Mouse (Mus musculus) stomach, postnatal 0 days (tissue): Measurements from ENCODE around the gene Pdss2. TPM values are rescaled to one million over a fixed set of nuclear protein-coding genes. Genes with fewer than 3 reads are reported as not detected.

ENCODE experiments used
- ATAC-seq: fragments of 200-750 bp; cut with Nextera tagmentation; 2 replicates; pipeline ENCODE4 v1.8.0; 2017; ENCODE audit not compliant: low FRiP score, low TSS enrichment
- DNase-seq: peaks from one replicate; pipeline ENCODE4 v3.0.0-alpha.2; 2016; ENCODE audit warnings: low spot score
- H3K27ac ChIP-seq: fragments of 300-500 bp; sonication (generic); replicated peaks from 2 replicates; pipeline ENCODE4 v1.5.1; 2014; ENCODE audit warnings: mild to moderate bottlenecking, control low read depth
- H3K27me3 ChIP-seq: fragments of 300-500 bp; sonication (generic); 2 replicates; pipeline ENCODE4 v1.6.1; 2014; ENCODE audit warnings: low read length; ENCODE audit not compliant: control insufficient read depth, insufficient read depth
- H3K36me3 ChIP-seq: fragments of 300-500 bp; sonication (generic); 2 replicates; pipeline ENCODE4 v1.6.1; 2014; ENCODE audit warnings: low read length, mixed read lengths; ENCODE audit not compliant: control insufficient read depth, insufficient read depth
- H3K4me1 ChIP-seq: fragments of 300-500 bp; sonication (generic); replicated peaks from 2 replicates; pipeline ENCODE4 v1.6.1; 2014; ENCODE audit warnings: antibody characterized with exemption; ENCODE audit not compliant: control insufficient read depth, insufficient read depth
- H3K4me2 ChIP-seq: fragments of 300-500 bp; sonication (generic); replicated peaks from 2 replicates; pipeline ENCODE4 v1.6.1; 2014; ENCODE audit warnings: low read depth, mild to moderate bottlenecking, control low read depth, moderate library complexity
- H3K4me3 ChIP-seq: fragments of 300-500 bp; sonication (generic); 2 replicates; pipeline ENCODE4 v1.5.1; 2014; ENCODE audit warnings: low read depth, low read length, control low read depth
- H3K9ac ChIP-seq: fragments of 300-500 bp; sonication (generic); 2 replicates; pipeline ENCODE4 v1.6.1; 2014; ENCODE audit warnings: mild to moderate bottlenecking, low read length, control low read depth, mixed read lengths
- H3K9me3 ChIP-seq: fragments of 300-500 bp; sonication (generic); 2 replicates; pipeline ENCODE4 v1.6.1; 2016; ENCODE audit warnings: low read length; ENCODE audit not compliant: control insufficient read depth
- CTCF ChIP-seq: IDR thresholded peaks from 2 replicates; pipeline ENCODE4 v1.5.1; 2016; ENCODE audit warnings: antibody characterized with exemption, low read depth, mild to moderate bottlenecking, moderate library complexity
- EP300 ChIP-seq: optimal IDR thresholded peaks from 2 replicates; pipeline ENCODE3; 2016; ENCODE audit warnings: antibody characterized with exemption
- WGBS: fragments of 180-500 bp; shearing (Covaris S2); extraction: QIAGEN DNeasy Blood & Tissue Kit; methylation state at CpG from one replicate; pipeline ENCODE4 v1.1.7; 2014; 5-methylcytosine and 5-hydroxymethylcytosine counted together
- polyA plus RNA-seq: library from polyadenylated mRNA; unstranded; fragments of >200 nt; fragmentation: Nextera tagmentation; extraction: Ambion mirVana; gene quantifications from 2 replicates; pipeline ENCODE4 v1.2.1, GENCODE M21; 2015

Gene Pdss2
- polyA plus RNA-seq, 1 experiment from 2014 or later = 6.2 TPM

DNA sequence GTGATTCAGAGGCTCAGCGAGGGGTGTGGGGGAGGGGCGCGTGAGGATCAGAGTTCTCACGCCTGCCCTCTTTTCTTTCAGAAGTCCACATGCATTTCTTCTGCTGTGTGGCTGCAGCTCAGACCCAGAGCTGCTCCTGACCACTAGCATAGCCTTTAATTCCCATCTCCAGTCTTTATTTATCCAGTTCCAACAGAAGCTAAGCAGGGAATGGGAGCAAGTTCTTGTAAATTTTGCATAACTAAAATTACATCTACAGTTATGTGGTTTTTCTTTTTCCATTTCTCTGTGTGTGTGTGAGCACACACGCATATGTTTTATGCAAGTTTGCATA, 231.3 kb downstream of the Pdss2 start:
- TF ChIP-seq CTCF (no peak), EP300 (no peak)
- 20% methylated on average over 5 of the region's 5 CpGs for WGBS

DNA sequence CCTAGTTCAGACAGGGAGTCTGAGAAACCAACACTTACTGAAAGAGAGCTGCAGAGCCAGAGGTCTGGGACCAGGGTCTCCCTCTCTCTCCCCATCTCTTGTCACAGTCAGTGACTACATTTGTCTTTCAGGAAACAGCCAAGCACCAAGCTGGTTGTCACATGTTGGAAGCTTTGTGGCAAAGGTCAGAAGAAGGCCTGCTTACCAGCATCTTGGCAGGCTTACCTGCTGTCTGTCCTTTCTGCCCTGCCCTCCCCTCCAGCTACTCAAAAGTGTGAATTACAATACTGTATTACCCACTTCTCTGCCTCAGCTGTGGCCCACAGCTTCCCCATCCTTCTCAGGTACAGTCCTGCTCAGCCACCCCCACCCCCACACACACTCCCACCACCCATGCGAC, 232.9 kb downstream of the Pdss2 start:
- ATAC-seq = no peak
- no peak overlapping the region for H3K4me3 ChIP-seq
- H3K9me3 ChIP-seq = no peaks in the 10 kb centered on the region
- WGBS = 77% methylated on average over 1 of the region's 1 CpGs
- no peaks in the 10 kb centered on the region for H3K27me3 ChIP-seq
- no peak overlapping the region for H3K4me2 ChIP-seq
- no peaks in the 10 kb centered on the region for H3K36me3 ChIP-seq
- TF ChIP-seq CTCF (no peak), EP300 (no peak)
- H3K27ac ChIP-seq = no peak overlapping the region
- DNase-seq = no peak
- no peaks in the 10 kb centered on the region for H3K4me1 ChIP-seq
- H3K9ac ChIP-seq = no peak overlapping the region

More for the DNA sequence above, 231.3 kb downstream of the Pdss2 start:
- no peak overlapping the region for H3K9ac ChIP-seq
- H3K27ac ChIP-seq = no peak overlapping the region
- ATAC-seq (no peak), DNase-seq (no peak)
- no peaks in the 10 kb centered on the region for H3K36me3 ChIP-seq
- H3K4me1 ChIP-seq = no peaks in the 10 kb centered on the region
- peak overlapping the region; percentile 46 for H3K4me2 ChIP-seq
- H3K9me3 ChIP-seq = no peaks in the 10 kb centered on the region
- H3K27me3 ChIP-seq = no peaks in the 10 kb centered on the region
- H3K4me3 ChIP-seq = peak overlapping the region; percentile 29; the same call in 1 of the 2 replicates

DNA sequence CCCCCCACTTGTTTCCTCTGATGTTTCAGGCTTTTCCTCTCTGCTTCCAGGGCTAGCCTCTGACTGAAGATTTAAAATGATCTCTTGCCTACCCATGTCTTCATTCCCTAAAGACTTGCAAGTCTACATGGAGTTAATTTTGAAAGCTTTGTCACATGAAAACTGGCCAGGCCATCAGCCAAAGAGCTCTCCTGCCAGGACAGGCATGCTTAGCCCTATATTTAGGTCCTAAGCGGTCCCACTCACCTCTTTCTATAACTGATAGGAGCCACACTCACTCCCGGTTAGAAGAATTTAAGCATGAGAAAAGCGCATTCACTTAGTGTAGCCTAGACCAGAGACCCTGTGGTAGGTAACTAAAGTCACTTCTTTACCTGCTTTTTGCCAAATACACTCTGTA, 233.4 kb downstream of the Pdss2 start:
- Histone ChIP-seq H3K27me3 (no peaks in the 10 kb centered on the region), H3K27ac (no peak overlapping the region), H3K9me3 (no peaks in the 10 kb centered on the region), H3K4me2 (no peak overlapping the region), H3K9ac (no peak overlapping the region), H3K4me3 (no peak overlapping the region), H3K4me1 (no peaks in the 10 kb centered on the region), H3K36me3 (no peaks in the 10 kb centered on the region)
- no peak for ATAC-seq
- TF ChIP-seq CTCF (no peak), EP300 (no peak)
- WGBS = 92% methylated on average over 3 of the region's 3 CpGs
- no peak for DNase-seq

DNA sequence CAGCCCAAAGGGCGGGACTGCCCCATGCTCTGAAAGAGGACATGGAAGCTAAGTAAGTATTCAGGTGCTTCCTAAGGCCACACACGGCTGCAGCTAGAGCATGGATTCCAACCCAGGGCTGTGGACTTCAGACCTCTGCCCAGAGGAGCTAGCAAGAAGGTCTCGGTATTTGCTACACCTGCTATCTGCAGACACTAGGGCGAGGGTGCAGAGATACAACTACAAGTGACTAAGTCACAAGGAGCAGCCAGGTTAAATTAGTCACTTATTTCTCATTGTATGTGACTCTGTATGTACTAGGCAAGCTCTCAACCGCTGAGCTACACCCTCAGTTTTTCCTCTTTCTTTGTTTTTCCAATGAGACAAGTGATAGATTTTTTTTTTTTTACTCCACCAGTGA, 241.5 kb downstream of the Pdss2 start:
- Histone ChIP-seq H3K27me3 (no peaks in the 10 kb centered on the region), H3K9me3 (no peaks in the 10 kb centered on the region), H3K4me1 (no peaks in the 10 kb centered on the region), H3K4me2 (no peak overlapping the region), H3K36me3 (no peaks in the 10 kb centered on the region), H3K27ac (0 out of 2 replicates have a peak overlapping the region, but pooled peaks have one; percentile 8), H3K9ac (no peak overlapping the region), H3K4me3 (no peak overlapping the region)
- WGBS = 61% methylated on average over 5 of the region's 5 CpGs
- DNase-seq (peak; percentile 42), ATAC-seq (peak; percentile 91)
- TF ChIP-seq CTCF (no peak), EP300 (no peak)

DNA sequence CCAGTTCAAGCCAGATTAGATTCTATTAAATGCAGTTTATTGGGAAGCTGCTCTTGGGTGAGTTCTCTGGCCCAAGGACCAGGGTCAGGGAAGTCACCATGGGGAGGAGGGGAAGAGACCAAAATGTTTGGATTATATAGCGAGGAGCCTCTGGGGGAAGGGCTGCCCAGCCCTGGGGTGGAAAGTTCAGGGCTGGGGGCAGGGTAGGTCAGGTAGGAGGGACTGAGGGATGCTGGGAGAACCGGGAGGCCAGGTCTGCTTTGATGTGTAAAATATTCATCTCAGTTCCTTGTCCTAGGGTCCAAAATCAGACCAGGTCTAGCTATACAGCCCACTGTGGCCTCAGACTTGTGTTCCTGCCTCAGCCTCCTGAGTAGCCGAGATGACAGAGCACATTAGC, 241.9 kb downstream of the Pdss2 start:
- Histone ChIP-seq H3K4me3 (no peak overlapping the region), H3K27me3 (no peaks in the 10 kb centered on the region), H3K36me3 (no peaks in the 10 kb centered on the region), H3K4me1 (no peaks in the 10 kb centered on the region), H3K9ac (no peak overlapping the region), H3K27ac (no peak overlapping the region), H3K9me3 (no peaks in the 10 kb centered on the region), H3K4me2 (no peak overlapping the region)
- peak; percentile 69 for ATAC-seq
- peak; percentile 29 for DNase-seq
- WGBS = 44% methylated on average over 3 of the region's 3 CpGs
- TF ChIP-seq CTCF (no peak), EP300 (no peak)

DNA sequence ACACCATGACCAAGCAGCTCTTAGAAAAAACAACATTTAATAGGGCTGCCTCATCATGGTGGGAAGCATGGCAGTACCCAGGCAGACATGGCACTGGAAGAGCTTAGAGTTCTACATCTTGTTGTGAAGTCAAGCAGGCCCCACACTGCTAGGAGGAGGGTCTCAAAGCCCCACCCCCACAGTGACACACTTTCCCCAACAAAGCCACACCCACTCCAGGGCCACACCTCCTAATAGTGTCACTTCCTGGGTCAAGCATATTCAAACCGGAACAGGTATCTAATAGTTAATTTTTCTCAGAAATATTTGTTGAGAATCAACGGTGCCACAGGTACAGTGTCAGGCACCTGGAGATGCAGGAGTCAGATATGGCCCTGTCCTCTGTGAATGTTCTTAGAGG, 244.9 kb downstream of the Pdss2 start:
- no peak overlapping the region for H3K27ac ChIP-seq
- no peak overlapping the region for H3K4me2 ChIP-seq
- H3K9ac ChIP-seq = no peak overlapping the region
- ATAC-seq = no peak
- no peaks in the 10 kb centered on the region for H3K27me3 ChIP-seq
- no peaks in the 10 kb centered on the region for H3K4me1 ChIP-seq
- WGBS = 74% methylated on average over 2 of the region's 2 CpGs
- H3K9me3 ChIP-seq = no peaks in the 10 kb centered on the region
- H3K4me3 ChIP-seq = no peak overlapping the region
- no peaks in the 10 kb centered on the region for H3K36me3 ChIP-seq
- TF ChIP-seq CTCF (no peak), EP300 (no peak)
- DNase-seq = no peak
